Mouse (Mus musculus): ENCODE results near the gene Sp110. TPM values are rescaled to one million over a fixed set of nuclear protein-coding genes. Genes with fewer than 3 reads are reported as not detected.

The Sp110 gene
- 1.4 and 1.7 TPM in 2 replicates for polyA plus RNA-seq (2012; rRNA removed)

GRCm38 (mm10) chr1:85598271-85599012, at the start of gene Sp110:
Sp110 (minus strand) TSS chr1:85598817.

GRCm38 (mm10) chr1:85600078-85600477, 1.5 kb upstream of the Sp110 start, which contains the start of gene Sp140:
Sp140 (plus strand) TSS chr1:85600378.

DNA sequence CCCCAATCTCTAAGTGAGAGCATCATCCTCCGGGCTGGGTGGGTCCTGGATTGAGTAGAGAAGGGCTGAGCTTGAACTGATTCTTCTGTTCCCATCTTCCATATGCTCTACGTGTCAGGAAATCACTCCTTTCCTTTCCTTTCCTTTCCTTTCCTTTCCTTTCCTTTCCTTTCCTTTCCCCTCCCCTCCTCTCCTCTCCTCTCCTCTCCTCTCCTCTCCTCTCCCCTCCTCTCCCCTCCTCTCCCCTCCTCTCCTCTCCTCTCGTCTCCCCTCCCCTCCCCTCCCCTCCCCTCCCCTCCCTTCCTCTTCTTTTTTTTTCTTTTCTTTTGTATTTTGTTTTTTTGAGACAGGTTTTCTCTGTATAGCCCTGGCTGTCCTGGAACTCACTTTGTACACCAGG, 23.2 kb downstream of the Sp110 start, which contains the start of gene G530012D18Rik:
G530012D18Rik (plus strand) TSS at position 301 of the 400 bp plus-strand sequence.

Other genes with a start within 250 kb of the Sp110 start
- gene G530012D18Rik, start 23.1 kb downstream of the Sp110 start, polyA plus RNA-seq (2012; rRNA removed), result not detected in 2 replicates
- gene Sp140, start 1.6 kb upstream of the Sp110 start, polyA plus RNA-seq (2012; rRNA removed), result 0.63 and 0.66 TPM in 2 replicates
- gene Sp100, start 51.2 kb upstream of the Sp110 start, polyA plus RNA-seq (2012; rRNA removed), result 0.67 and 1.3 TPM in 2 replicates
- 0.05 and 0.14 TPM in 2 replicates for gene A630001G21Rik, start 179.8 kb upstream of the Sp110 start, polyA plus RNA-seq (2012; rRNA removed)
- 19.4 and 21.3 TPM in 2 replicates for gene Cab39, start 194.6 kb upstream of the Sp110 start, polyA plus RNA-seq (2012; rRNA removed)

Measured in stomach, adult 2 months (tissue).